Mouse (Mus musculus) hindbrain, embryonic 12.5 days (tissue): Measurements from ENCODE around the gene Ptafr. TPM values are rescaled to one million over a fixed set of nuclear protein-coding genes. Genes with fewer than 3 reads are reported as not detected.
A peak's percentile ranks its signal among the peaks of the same experiment; 100 is the strongest.

Experiments
- ATAC-seq: fragments of 200-750 bp; cut with Nextera tagmentation; 2 replicates; pipeline ENCODE4 v1.8.0; 2017; ENCODE audit warnings: moderate TSS enrichment; ENCODE audit not compliant: low FRiP score
- H3K27ac ChIP-seq: fragments of 300-500 bp; sonication (generic); 2 replicates; pipeline ENCODE4 v1.5.1; 2016; ENCODE audit warnings: mild to moderate bottlenecking
- H3K27me3 ChIP-seq: fragments of 300-500 bp; sonication (generic); 2 replicates; pipeline ENCODE4 v1.6.1; 2016; ENCODE audit warnings: mild to moderate bottlenecking
- H3K36me3 ChIP-seq: fragments of 300-500 bp; sonication (generic); 2 replicates; pipeline ENCODE4 v1.6.1; 2016; ENCODE audit warnings: mild to moderate bottlenecking
- H3K4me1 ChIP-seq: fragments of 300-500 bp; sonication (generic); 2 replicates; pipeline ENCODE4 v1.6.1; 2016
- H3K4me2 ChIP-seq: fragments of 300-500 bp; sonication (generic); replicated peaks from 2 replicates; pipeline ENCODE4 v1.6.1; 2016; ENCODE audit warnings: mild to moderate bottlenecking
- H3K4me3 ChIP-seq: fragments of 300-500 bp; sonication (generic); 2 replicates; pipeline ENCODE4 v1.5.1; 2016; ENCODE audit warnings: mild to moderate bottlenecking
- H3K9ac ChIP-seq: fragments of 300-500 bp; sonication (generic); 2 replicates; pipeline ENCODE4 v1.6.1; 2016; ENCODE audit warnings: mild to moderate bottlenecking, moderate library complexity
- H3K9me3 ChIP-seq: fragments of 300-500 bp; sonication (generic); replicated peaks from 2 replicates; pipeline ENCODE4 v1.6.1; 2016; ENCODE audit warnings: mild to moderate bottlenecking
- WGBS: fragments of 180-500 bp; shearing (Covaris S2); methylation state at CpG from one replicate; pipeline ENCODE4 v1.1.7; 2016; 5-methylcytosine and 5-hydroxymethylcytosine counted together
- polyA plus RNA-seq: library from polyadenylated mRNA; unstranded; fragments of >200 nt; fragmentation: Nextera tagmentation; extraction: Ambion mirVana; gene quantifications from 2 replicates; pipeline ENCODE4 v1.2.1, GENCODE M21; 2016

Ptafr gene
- 0.34 and 0.76 TPM in 2 replicates for polyA plus RNA-seq

- WGBS: 38% methylated on average over 4 of the region's 4 CpGs
- ATAC-seq: no peak
Observed at GRCm38 (mm10) chr4:132563965-132564364, at the start of gene Ptafr. TSS of gene Ptafr (plus strand) at chr4:132564067.

GRCm38 (mm10) chr4:132514555-132515135 is 49.2 kb upstream of the Ptafr start:
- no peak for ATAC-seq
- Histone ChIP-seq H3K27ac (peak overlapping the region; percentile 57; the same call in 1 of the 2 replicates), H3K27me3 (peaks cover 6% of the 10 kb centered on the region; the same call in 1 of the 2 replicates), H3K4me3 (peak overlapping the region; percentile 38), H3K9ac (peak overlapping the region; percentile 33), H3K9me3 (no peaks in the 10 kb centered on the region), H3K4me1 (peaks cover 12% of the 10 kb centered on the region; the same call in 1 of the 2 replicates), H3K36me3 (no peaks in the 10 kb centered on the region), H3K4me2 (peak overlapping the region; percentile 89)
- WGBS: 2% methylated on average over 21 of the region's 21 CpGs

More at GRCm38 (mm10) chr4:132563965-132564364, at the start of gene Ptafr:
- Histone ChIP-seq H3K4me2 (no peak within 1 kb of the TSS), H3K4me3 (no peak within 1 kb of the TSS), H3K27me3 (no peaks in the 10 kb centered on the region), H3K27ac (no peak within 1 kb of the TSS), H3K9me3 (no peaks in the 10 kb centered on the region), H3K9ac (no peak within 1 kb of the TSS), H3K36me3 (no peaks in the 10 kb centered on the region), H3K4me1 (peaks cover 8% of the 10 kb centered on the region)

GRCm38 (mm10) chr4:132515369-132516155 is 48.3 kb upstream of the Ptafr start:
- Histone ChIP-seq H3K27ac (peak overlapping the region; percentile 57; the same call in 1 of the 2 replicates), H3K4me2 (peak overlapping the region; percentile 89), H3K27me3 (peaks cover 6% of the 10 kb centered on the region; the same call in 1 of the 2 replicates), H3K9me3 (no peaks in the 10 kb centered on the region), H3K9ac (peak overlapping the region; percentile 33; the same call in 1 of the 2 replicates), H3K4me3 (peak overlapping the region; percentile 38), H3K4me1 (peaks cover 12% of the 10 kb centered on the region; the same call in 1 of the 2 replicates), H3K36me3 (no peaks in the 10 kb centered on the region)
- ATAC-seq: peak; percentile 93
- WGBS: 20% methylated on average over 22 of the region's 22 CpGs

- H3K9me3 ChIP-seq: no peaks in the 10 kb centered on the region
- H3K27ac ChIP-seq: no peak overlapping the region
- peaks cover 12% of the 10 kb centered on the region; the same call in 1 of the 2 replicates for H3K4me1 ChIP-seq
- H3K4me2 ChIP-seq: no peak overlapping the region
- peaks cover 6% of the 10 kb centered on the region; the same call in 1 of the 2 replicates for H3K27me3 ChIP-seq
- no peak overlapping the region for H3K4me3 ChIP-seq
- H3K9ac ChIP-seq: no peak overlapping the region
- no peaks in the 10 kb centered on the region for H3K36me3 ChIP-seq
- WGBS: 64% methylated on average over 8 of the region's 8 CpGs
- no peak for ATAC-seq
Observed at GRCm38 (mm10) chr4:132518066-132518465, 45.8 kb upstream of the Ptafr start.

- WGBS: 96% methylated on average over 3 of the region's 3 CpGs
- no peak for ATAC-seq
- no peaks in the 10 kb centered on the region for H3K27me3 ChIP-seq
- H3K9me3 ChIP-seq: no peaks in the 10 kb centered on the region
- H3K4me3 ChIP-seq: no peak overlapping the region
- no peak overlapping the region for H3K27ac ChIP-seq
- H3K9ac ChIP-seq: no peak overlapping the region
- no peaks in the 10 kb centered on the region for H3K36me3 ChIP-seq
- H3K4me2 ChIP-seq: no peak overlapping the region
- peaks cover 9% of the 10 kb centered on the region; the same call in 1 of the 2 replicates for H3K4me1 ChIP-seq
Observed at GRCm38 (mm10) chr4:132519188-132519587, 44.7 kb upstream of the Ptafr start.

GRCm38 (mm10) chr4:132524321-132524741 is 39.5 kb upstream of the Ptafr start:
- no peak for ATAC-seq
- Histone ChIP-seq H3K4me2 (no peak overlapping the region), H3K27ac (no peak overlapping the region; the same call in 1 of the 2 replicates), H3K4me1 (no peaks in the 10 kb centered on the region), H3K9ac (no peak overlapping the region), H3K9me3 (no peaks in the 10 kb centered on the region), H3K36me3 (peaks cover 1% of the 10 kb centered on the region; the same call in 1 of the 2 replicates), H3K27me3 (no peaks in the 10 kb centered on the region), H3K4me3 (no peak overlapping the region)
- 17% methylated on average over 11 of the region's 11 CpGs for WGBS

GRCm38 (mm10) chr4:132524808-132525207 is 39.1 kb upstream of the Ptafr start:
- H3K9ac ChIP-seq: no peak overlapping the region
- 53% methylated on average over 6 of the region's 6 CpGs for WGBS
- H3K9me3 ChIP-seq: no peaks in the 10 kb centered on the region
- H3K4me1 ChIP-seq: no peaks in the 10 kb centered on the region
- no peak overlapping the region for H3K4me2 ChIP-seq
- no peak overlapping the region; the same call in 1 of the 2 replicates for H3K27ac ChIP-seq
- no peak overlapping the region for H3K4me3 ChIP-seq
- peaks cover 5% of the 10 kb centered on the region for H3K36me3 ChIP-seq
- no peaks in the 10 kb centered on the region for H3K27me3 ChIP-seq
- no peak for ATAC-seq

- no peak overlapping the region for H3K27ac ChIP-seq
- WGBS: 51% methylated on average over 2 of the region's 2 CpGs
- peaks cover 19% of the 10 kb centered on the region for H3K36me3 ChIP-seq
- ATAC-seq: no peak
- H3K9me3 ChIP-seq: no peaks in the 10 kb centered on the region
- H3K4me3 ChIP-seq: no peak overlapping the region
- H3K9ac ChIP-seq: no peak overlapping the region
- H3K27me3 ChIP-seq: no peaks in the 10 kb centered on the region
- no peak overlapping the region for H3K4me2 ChIP-seq
- H3K4me1 ChIP-seq: peaks cover 3% of the 10 kb centered on the region
Observed at GRCm38 (mm10) chr4:132526678-132527077, 37.2 kb upstream of the Ptafr start.

GRCm38 (mm10) chr4:132527917-132528522 is 35.8 kb upstream of the Ptafr start:
- ATAC-seq: no peak
- Histone ChIP-seq H3K4me2 (no peak overlapping the region), H3K27ac (no peak overlapping the region), H3K9me3 (no peaks in the 10 kb centered on the region), H3K9ac (no peak overlapping the region), H3K27me3 (no peaks in the 10 kb centered on the region), H3K4me1 (peaks cover 13% of the 10 kb centered on the region), H3K4me3 (no peak overlapping the region), H3K36me3 (peaks cover 19% of the 10 kb centered on the region)
- WGBS: 92% methylated on average over 8 of the region's 8 CpGs

GRCm38 (mm10) chr4:132529344-132529743 is 34.5 kb upstream of the Ptafr start:
- peaks cover 19% of the 10 kb centered on the region for H3K36me3 ChIP-seq
- no peak overlapping the region for H3K4me3 ChIP-seq
- 88% methylated on average over 4 of the region's 4 CpGs for WGBS
- peaks cover 18% of the 10 kb centered on the region for H3K4me1 ChIP-seq
- no peaks in the 10 kb centered on the region for H3K27me3 ChIP-seq
- no peak overlapping the region for H3K9ac ChIP-seq
- no peak for ATAC-seq
- no peak overlapping the region for H3K4me2 ChIP-seq
- H3K9me3 ChIP-seq: no peaks in the 10 kb centered on the region
- no peak overlapping the region for H3K27ac ChIP-seq

- no peak for ATAC-seq
- H3K4me1 ChIP-seq: peaks cover 18% of the 10 kb centered on the region
- peaks cover 19% of the 10 kb centered on the region for H3K36me3 ChIP-seq
- H3K9ac ChIP-seq: no peak overlapping the region
- 96% methylated on average over 20 of the region's 20 CpGs for WGBS
- H3K4me3 ChIP-seq: no peak overlapping the region
- no peaks in the 10 kb centered on the region for H3K27me3 ChIP-seq
- no peak overlapping the region for H3K4me2 ChIP-seq
- no peaks in the 10 kb centered on the region for H3K9me3 ChIP-seq
- H3K27ac ChIP-seq: no peak overlapping the region; the same call in 1 of the 2 replicates
Observed at GRCm38 (mm10) chr4:132530033-132530804, 33.6 kb upstream of the Ptafr start.
